Mouse (Mus musculus) neutrophil, adult 83 days (primary cell): Measurements from ENCODE around the gene Stub1. TPM values are rescaled to one million over a fixed set of nuclear protein-coding genes. Genes with fewer than 3 reads are reported as not detected.

ENCODE experiments used
- total RNA-seq, 2 experiments: library from RNA; stranded (reverse); gene quantifications; one replicate each; pipeline ENCODE4 v1.2.4; 2023

Gene Stub1
- total RNA-seq, 2 experiments from 2014 or later = 45.6 to 55.2 TPM

Other genes starting within 250 kb of the Stub1 start
- not detected for gene Gng13, start 116.2 kb downstream of the Stub1 start, total RNA-seq
- 10 to 100 TPM; 20.2 to 26.7 TPM for gene Chtf18, start 106.0 kb downstream of the Stub1 start, total RNA-seq
- 1 to 10 TPM; 6.4 TPM for gene Rpusd1, start 105.7 kb downstream of the Stub1 start, total RNA-seq
- not detected for gene Mslnl, start 97.4 kb downstream of the Stub1 start, total RNA-seq
- gene Msln, start 79.0 kb downstream of the Stub1 start, total RNA-seq = not detected
- gene Narfl, start 59.6 kb downstream of the Stub1 start, total RNA-seq = 10 to 100 TPM; 20.6 to 26.5 TPM
- gene Haghl, start 47.7 kb downstream of the Stub1 start, total RNA-seq = 10 to 100 TPM; 10.6 to 16.5 TPM
- gene Ccdc78, start 46.8 kb downstream of the Stub1 start, total RNA-seq = not detected
- gene Fam173a, start 40.5 kb downstream of the Stub1 start, total RNA-seq = 10 to 100 TPM; 33.6 to 34.8 TPM
- under 1 TPM in 1 of 2 experiments, not detected in 1; 0.66 TPM for gene AC134908.4, start 37.7 kb downstream of the Stub1 start, total RNA-seq
- gene Metrn, start 36.3 kb downstream of the Stub1 start, total RNA-seq = 10 to 100 TPM; 16.1 to 17.2 TPM
- gene Fbxl16, start 24.3 kb downstream of the Stub1 start, total RNA-seq = not detected
- 10 to 100 TPM; 13.2 to 15.2 TPM for gene Wdr24, start 9.8 kb downstream of the Stub1 start, total RNA-seq
- 10 to 100 TPM; 12.4 to 16.8 TPM for gene Jmjd8, start 4.5 kb downstream of the Stub1 start, total RNA-seq
- 1 to 10 TPM; 2.3 to 2.5 TPM for gene Rhbdl1, start 3.9 kb upstream of the Stub1 start, total RNA-seq
- 1 to 10 TPM; 2.7 to 4.2 TPM for gene Gm20683, start 8.4 kb upstream of the Stub1 start, total RNA-seq
- gene Rhot2, start 11.4 kb upstream of the Stub1 start, total RNA-seq = 10 to 100 TPM; 37.5 to 40.0 TPM
- gene Wdr90, start 28.1 kb upstream of the Stub1 start, total RNA-seq = 10 to 100 TPM; 28.2 to 31.0 TPM
- 1 to 10 TPM; 3.8 to 4.2 TPM for gene Mcrip2, start 35.4 kb upstream of the Stub1 start, total RNA-seq
- 10 to 100 TPM; 10.2 to 10.3 TPM for gene Mettl26, start 41.7 kb upstream of the Stub1 start, total RNA-seq
- gene Wfikkn1, start 47.5 kb upstream of the Stub1 start, total RNA-seq = 1 to 10 TPM; 2.5 to 3.8 TPM
- gene Rab40c, start 86.3 kb upstream of the Stub1 start, total RNA-seq = 10 to 100 TPM; 16.6 to 19.2 TPM
- 100 to 1,000 TPM in 1 of 2 experiments, 10 to 100 TPM in 1; 70.2 to 101 TPM for gene Pigq, start 111.5 kb upstream of the Stub1 start, total RNA-seq
- gene Nhlrc4, start 111.6 kb upstream of the Stub1 start, total RNA-seq = under 1 TPM; 0.20 to 0.93 TPM
- gene A930017K11Rik, start 119.2 kb upstream of the Stub1 start, total RNA-seq = not detected
- gene Capn15, start 152.4 kb upstream of the Stub1 start, total RNA-seq = 10 to 100 TPM; 17.0 to 22.0 TPM
- 1 to 10 TPM; 1.7 to 1.9 TPM for gene Rab11fip3, start 236.2 kb upstream of the Stub1 start, total RNA-seq